In genomic region chr10:62500088-62500915, GRCm38 (mm10) we compare ENCODE assay signal across 9 mouse cellular contexts. TPM values are rescaled to one million over a fixed set of nuclear protein-coding genes. Genes with fewer than 3 reads are reported as not detected.
A peak's percentile ranks its signal among the peaks of the same experiment; 100 is the strongest.
DNase-seq lines count a peak whose midpoint lies in the region; ATAC-seq and TF ChIP-seq lines count a peak whose summit lies in the region.
"Had no signal": no experiment of that assay in that cellular context is flagged by ENCODE, and none has a peak within 500 bp of the region (broad histone marks: within the 10 kb centered on the region; RNA-seq: fewer than 3 reads in every experiment).

No protein-coding gene starts in this region.

- TF ChIP-seq EP300 in liver, postnatal 0 days (IDR thresholded peaks at IDR 0.05; ENCODE audit: low read depth): no peak

- peak overlapping the region; percentile 31 for H3ac ChIP-seq in C2C12 (ENCODE audit: control insufficient read depth, insufficient read length, low read depth)

- H3K9me3 ChIP-seq in heart, embryonic 15.5 days (replicated peaks): no peaks in the 10 kb centered on the region
- no peaks in the 10 kb centered on the region for H3K9me3 ChIP-seq in liver, postnatal 0 days (ENCODE audit: low read length)
- no peaks in the 10 kb centered on the region for H3K9me3 ChIP-seq in neural tube, embryonic 13.5 days
- H3K9me3 ChIP-seq: embryonic facial prominence, embryonic 13.5 days had no signal

- H3K4me2 ChIP-seq in heart, embryonic 15.5 days: no peak overlapping the region
- peak overlapping the region; percentile 65 for H3K4me2 ChIP-seq in liver, postnatal 0 days (ENCODE audit: low read depth, low read length)
- peak overlapping the region; percentile 37; the same call in 1 of the 2 replicates for H3K4me2 ChIP-seq in neural tube, embryonic 13.5 days
- H3K4me2 ChIP-seq: embryonic facial prominence, embryonic 13.5 days had no signal

- peak; percentile 39 for DNase-seq in adrenal gland, adult 8-10 months
- DNase-seq in embryo, embryonic 9.5 days (ENCODE audit: extremely low spot score): peak; percentile 69
- peak; percentile 58 to 59 for DNase-seq in kidney, postnatal 25 days
- DNase-seq in liver, postnatal 0 days: peak; percentile 79
- peak; percentile 33 for DNase-seq in telencephalon, adult 2 months (ENCODE audit: low read depth, low spot score)

- TF ChIP-seq CTCF in C2C12 (IDR thresholded peaks at IDR 0.05; ENCODE audit: control insufficient read depth, insufficient read depth, insufficient read length): peak; percentile 71
- peak; percentile 97 for TF ChIP-seq CTCF in liver, postnatal 0 days (IDR thresholded peaks at IDR 0.05; ENCODE audit: low read depth)

- H3K36me3 ChIP-seq in C2C12 (ENCODE audit: control insufficient read depth, insufficient read depth): no peaks in the 10 kb centered on the region
- H3K36me3 ChIP-seq in heart, embryonic 15.5 days: no peaks in the 10 kb centered on the region
- 0 out of 2 replicates have a peak, but pooled peaks cover 2% of the 10 kb centered on the region for H3K36me3 ChIP-seq in liver, postnatal 0 days (replicated peaks; ENCODE audit: insufficient read depth, low read length)
- H3K36me3 ChIP-seq in neural tube, embryonic 13.5 days: no peaks in the 10 kb centered on the region
- H3K36me3 ChIP-seq: embryonic facial prominence, embryonic 13.5 days had no signal

- H3K27ac ChIP-seq in heart, embryonic 15.5 days: no peak overlapping the region
- H3K27ac ChIP-seq in liver, postnatal 0 days (ENCODE audit: low read depth): 0 out of 2 replicates have a peak overlapping the region, but pooled peaks have one; percentile 34
- H3K27ac ChIP-seq in neural tube, embryonic 13.5 days (replicated peaks): no peak overlapping the region
- H3K27ac ChIP-seq: embryonic facial prominence, embryonic 13.5 days had no signal

- 20% methylated on average over 15 of the region's 15 CpGs for WGBS in heart, embryonic 15.5 days
- 24% methylated on average over 15 of the region's 15 CpGs for WGBS in liver, postnatal 0 days (ENCODE audit: insufficient replicate concordance)
- WGBS in neural tube, embryonic 13.5 days: 26% methylated on average over 15 of the region's 15 CpGs

- H3K9ac ChIP-seq in heart, embryonic 15.5 days: no peak overlapping the region
- peak overlapping the region; percentile 31 for H3K9ac ChIP-seq in liver, postnatal 0 days (replicated peaks)
- H3K9ac ChIP-seq in neural tube, embryonic 13.5 days: no peak overlapping the region
- H3K9ac ChIP-seq: embryonic facial prominence, embryonic 13.5 days had no signal

- no peaks in the 10 kb centered on the region for H3K4me1 ChIP-seq in heart, embryonic 15.5 days (replicated peaks)
- H3K4me1 ChIP-seq in liver, postnatal 0 days (ENCODE audit: insufficient read depth): peaks cover 34% of the 10 kb centered on the region
- H3K4me1 ChIP-seq in neural tube, embryonic 13.5 days (replicated peaks): no peaks in the 10 kb centered on the region
- H3K4me1 ChIP-seq: embryonic facial prominence, embryonic 13.5 days had no signal

- H3K27me3 ChIP-seq in C2C12 (ENCODE audit: control insufficient read depth, insufficient read depth, insufficient read length): peaks cover 3% of the 10 kb centered on the region
- no peaks in the 10 kb centered on the region for H3K27me3 ChIP-seq in heart, embryonic 15.5 days
- H3K27me3 ChIP-seq in liver, postnatal 0 days (ENCODE audit: insufficient read depth, low read length): no peaks in the 10 kb centered on the region
- H3K27me3 ChIP-seq in neural tube, embryonic 13.5 days: no peaks in the 10 kb centered on the region
- H3K27me3 ChIP-seq: embryonic facial prominence, embryonic 13.5 days had no signal

- H3K79me2 ChIP-seq in C2C12 (ENCODE audit: control insufficient read depth, insufficient read depth): no peaks in the 10 kb centered on the region

- H3K79me3 ChIP-seq in C2C12 (ENCODE audit: low read depth): no peaks in the 10 kb centered on the region

- 0 out of 2 replicates have a peak, but pooled peaks have one; percentile 35 for ATAC-seq in heart, embryonic 15.5 days (replicated peaks; ENCODE audit: insufficient number of reproducible peaks, insufficient read depth, low FRiP score, low read depth)
- ATAC-seq in liver, postnatal 0 days: peak; percentile 38; the same call in 1 of the 2 replicates
- ATAC-seq in neural tube, embryonic 13.5 days (ENCODE audit: low read depth): peak; percentile 77; the same call in 1 of the 2 replicates

- H3K4me3 ChIP-seq in C2C12 (ENCODE audit: insufficient read depth, poor library complexity, severe bottlenecking): no peak overlapping the region
- no peak overlapping the region for H3K4me3 ChIP-seq in heart, embryonic 15.5 days
- H3K4me3 ChIP-seq in liver, postnatal 0 days (ENCODE audit: low read depth, low read length): peak overlapping the region; percentile 16; the same call in 1 of the 2 replicates
- H3K4me3 ChIP-seq in neural tube, embryonic 13.5 days: no peak overlapping the region
- H3K4me3 ChIP-seq: embryonic facial prominence, embryonic 13.5 days had no signal

TF ChIP-seq in C2C12, 6 proteins besides CTCF, POLR2A, EP300 and RAD21:
- TF ChIP-seq MYOD1 (IDR thresholded peaks at IDR 0.05; ENCODE audit: control insufficient read depth, insufficient read length, low read depth): no peak
- no peak for TF ChIP-seq MAX (IDR thresholded peaks at IDR 0.05)
- TF ChIP-seq MYOG (IDR thresholded peaks at IDR 0.05; ENCODE audit: control insufficient read depth, extremely low read depth, insufficient read length): no peak
- no peak for TF ChIP-seq USF1 (IDR thresholded peaks at IDR 0.05; ENCODE audit: low read depth)
- no peak for TF ChIP-seq CEBPB (IDR thresholded peaks at IDR 0.05; ENCODE audit: low read depth)
- no peak for TF ChIP-seq FOSL1 (IDR thresholded peaks at IDR 0.05; ENCODE audit: insufficient read depth, low read length, poor library complexity, severe bottlenecking)

RNA-seq across cellular contexts. Expression of gene Vps26a, which starts 13.7 kb away (rescaled TPM):
- polyA plus RNA-seq in C2C12 (2012; fragmentation: generic; extraction: Trizol): 22.7 TPM
- total RNA-seq in adrenal gland, adult 8-10 months (2022): 10 to 100 TPM; 45.2 to 60.6 (median 55.4) TPM
- 66.7 and 71.3 TPM in 2 replicates for polyA plus RNA-seq in heart, embryonic 15.5 days (2015; fragmentation: Nextera tagmentation; extraction: Ambion mirVana)
- polyA plus RNA-seq in liver, postnatal 0 days (2015; fragmentation: Nextera tagmentation; extraction: Ambion mirVana): 32.1 and 33.8 TPM in 2 replicates
- 67.0 and 69.0 TPM in 2 replicates for polyA plus RNA-seq in neural tube, embryonic 13.5 days (2015; fragmentation: Nextera tagmentation; extraction: Ambion mirVana)

RNA-seq across cellular contexts. Expression of gene Srgn, which starts 26.9 kb away (rescaled TPM):
- polyA plus RNA-seq in C2C12 (2012; fragmentation: generic; extraction: Trizol): not detected
- 10 to 100 TPM; 49.9 to 64.0 (median 50.9) TPM for total RNA-seq in adrenal gland, adult 8-10 months (2022)
- 11.7 and 21.5 TPM in 2 replicates for polyA plus RNA-seq in heart, embryonic 15.5 days (2015; fragmentation: Nextera tagmentation; extraction: Ambion mirVana)
- 108 and 110 TPM in 2 replicates for polyA plus RNA-seq in liver, postnatal 0 days (2015; fragmentation: Nextera tagmentation; extraction: Ambion mirVana)
- polyA plus RNA-seq in neural tube, embryonic 13.5 days (2015; fragmentation: Nextera tagmentation; extraction: Ambion mirVana): 8.3 TPM in 2 replicates

RNA-seq across cellular contexts. Expression of gene Supv3l1, which starts 50.8 kb away (rescaled TPM):
- polyA plus RNA-seq in C2C12 (2012; fragmentation: generic; extraction: Trizol): 28.7 TPM
- 10 to 100 TPM; 30.6 to 36.8 (median 34.8) TPM for total RNA-seq in adrenal gland, adult 8-10 months (2022)
- polyA plus RNA-seq in heart, embryonic 15.5 days (2015; fragmentation: Nextera tagmentation; extraction: Ambion mirVana): 23.7 and 27.0 TPM in 2 replicates
- polyA plus RNA-seq in liver, postnatal 0 days (2015; fragmentation: Nextera tagmentation; extraction: Ambion mirVana): 7.3 and 8.6 TPM in 2 replicates
- 20.5 and 21.6 TPM in 2 replicates for polyA plus RNA-seq in neural tube, embryonic 13.5 days (2015; fragmentation: Nextera tagmentation; extraction: Ambion mirVana)

RNA-seq across cellular contexts. Expression of gene 4930507D05Rik, which starts 51.0 kb away (rescaled TPM):
- polyA plus RNA-seq in C2C12 (2012; fragmentation: generic; extraction: Trizol): 0.21 TPM
- total RNA-seq in adrenal gland, adult 8-10 months (2022): under 1 TPM; 0.31 to 0.56 (median 0.36) TPM
- polyA plus RNA-seq in heart, embryonic 15.5 days (2015; fragmentation: Nextera tagmentation; extraction: Ambion mirVana): 0.48 and 0.57 TPM in 2 replicates
- polyA plus RNA-seq in liver, postnatal 0 days (2015; fragmentation: Nextera tagmentation; extraction: Ambion mirVana): 0.12 TPM in 1 of 2 replicates, not detected in the other
- polyA plus RNA-seq in neural tube, embryonic 13.5 days (2015; fragmentation: Nextera tagmentation; extraction: Ambion mirVana): 1.6 and 1.8 TPM in 2 replicates
